Mouse (Mus musculus) liver, postnatal 0 days (tissue): Measurements from ENCODE around the gene Mrps25.

Experiments used
- CTCF ChIP-seq: sonication (generic); IDR thresholded peaks from 2 replicates; pipeline ENCODE4 v1.5.1; 2016; ENCODE audit warnings: antibody characterized with exemption, low read depth
- EP300 ChIP-seq: IDR thresholded peaks from 2 replicates; pipeline ENCODE4 v1.6.1; 2016; ENCODE audit warnings: antibody characterized with exemption, low read depth, mild to moderate bottlenecking

GRCm38 (mm10) chr6:92136356-92136755 is 47.5 kb downstream of the Mrps25 start:
- TF ChIP-seq EP300 (no peak), CTCF (no peak)
